In genomic region chr17:64630506-64630905, GRCm38 (mm10) we compare ENCODE assay signal across 17 mouse cellular contexts.
"Had no signal": no experiment of that assay in that cellular context is flagged by ENCODE, and none has a peak within 500 bp of the region (broad histone marks: within the 10 kb centered on the region; RNA-seq: fewer than 3 reads in every experiment).

No protein-coding gene starts in this region.

- H3K4me1 ChIP-seq: limb, embryonic 15.5 days; liver, embryonic 12.5 days had no signal

- H3K4me3 ChIP-seq: kidney, embryonic 15.5 days; limb, embryonic 15.5 days; liver, embryonic 12.5 days; midbrain, embryonic 10.5 days; myocyte; neural tube, embryonic 12.5 days had no signal

- H3K9me3 ChIP-seq: kidney, embryonic 15.5 days; limb, embryonic 15.5 days; liver, embryonic 12.5 days; midbrain, embryonic 10.5 days; neural tube, embryonic 12.5 days had no signal

- H3K27ac ChIP-seq: kidney, embryonic 15.5 days; limb, embryonic 15.5 days; liver, embryonic 12.5 days; midbrain, embryonic 10.5 days; neural tube, embryonic 12.5 days had no signal

- H3K27me3 ChIP-seq: kidney, embryonic 15.5 days; limb, embryonic 15.5 days; liver, embryonic 12.5 days; neural tube, embryonic 12.5 days had no signal

- DNase-seq: kidney, adult 2 months; kidney, postnatal 36 days; layer of hippocampus, adult 9-11 months; layer of hippocampus, postnatal 36 days; lung, embryonic 14.5 days; lung, postnatal 10 days; lung, postnatal 4 days; midbrain, embryonic 14.5 days; retina, postnatal 1 day; right cerebral cortex, postnatal 25 days; thymus, postnatal 36 days had no signal
